Comparison of ENCODE assay signal across 12 mouse cellular contexts in the genomic region with DNA sequence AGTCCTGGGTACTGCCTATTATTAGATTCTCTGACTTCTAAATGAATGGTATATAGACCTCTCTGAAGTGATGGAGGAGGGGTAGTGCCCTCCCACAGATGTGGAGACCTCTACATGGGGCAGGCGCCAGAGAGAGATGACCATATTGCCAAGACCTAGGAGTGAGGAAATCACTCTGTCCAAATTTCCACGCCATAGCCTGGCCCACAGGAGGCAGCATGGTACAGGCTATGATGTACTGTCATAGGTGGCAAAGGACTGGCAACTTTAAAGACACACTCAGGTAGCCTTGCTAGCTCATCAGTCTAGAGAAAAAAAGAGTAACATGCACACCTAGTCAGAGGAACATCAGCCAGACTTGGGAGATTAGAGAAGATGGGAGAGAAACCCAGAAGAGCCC.
DNase-seq lines count a peak whose midpoint lies in the region; ATAC-seq and TF ChIP-seq lines count a peak whose summit lies in the region.
"Had no signal": no experiment of that assay in that cellular context is flagged by ENCODE, and none has a peak within 500 bp of the region (broad histone marks: within the 10 kb centered on the region; RNA-seq: fewer than 3 reads in every experiment).

No protein-coding gene starts in this region.

- in situ Hi-C loops in Patski (cut with MboI; ENCODE audit: low pct_unique_long_range_greater_than_20kb): no loop called here

- no peak for DNase-seq in heart, postnatal 0 days (ENCODE audit: low spot score)
- no peak for DNase-seq in heart, postnatal 10 days
- DNase-seq in lung, adult 2 months: no peak
- DNase-seq in lung, postnatal 14 days: no peak
- DNase-seq in Patski (ENCODE audit: low read depth, low spot score): no peak

- 47% methylated on average over 2 of the region's 2 CpGs for WGBS in heart, postnatal 0 days
- 70% methylated on average over 2 of the region's 2 CpGs for WGBS in lung, adult 2 months

- intact Hi-C loops in heart, postnatal 10 days (cut with DNase I): loop anchor here (10.0 kb wide), 1 partner anchor 256 kb away; no protein-coding TSS in a partner anchor

- H3K9me3 ChIP-seq in heart, postnatal 0 days (replicated peaks; ENCODE audit: control insufficient read depth, low read length): no peaks in the 10 kb centered on the region
- H3K9me3 ChIP-seq: heart, embryonic 12.5 days; lung, embryonic 15.5 days had no signal

- no peak for TF ChIP-seq EP300 in heart, postnatal 0 days (IDR thresholded peaks at IDR 0.05; ENCODE audit: low read depth)

- no peak overlapping the region for H3K4me3 ChIP-seq in heart, postnatal 0 days (ENCODE audit: low read depth, low read length)
- no peak overlapping the region for H3K4me3 ChIP-seq in lung, adult 2 months (replicated peaks; ENCODE audit: extremely low read depth, low read depth, low read length)
- no peak overlapping the region for H3K4me3 ChIP-seq in cortical plate, adult 2 months (ENCODE audit: insufficient read depth, low read length)
- H3K4me3 ChIP-seq: erythroblast, embryonic 14.5 days; heart, embryonic 12.5 days; lung, embryonic 15.5 days had no signal

- peak; percentile 34 for TF ChIP-seq CTCF in heart, postnatal 0 days (IDR thresholded peaks at IDR 0.05; ENCODE audit: low read depth)
- peak; percentile 58; the same call in 1 of the 2 replicates for TF ChIP-seq CTCF in lung, adult 2 months (IDR thresholded peaks at IDR 0.05; ENCODE audit: insufficient read depth, low read length)
- peak; percentile 56 for TF ChIP-seq CTCF in Patski (IDR thresholded peaks at IDR 0.05)
- peak; percentile 44 for TF ChIP-seq CTCF in cortical plate, adult 2 months (IDR thresholded peaks at IDR 0.05; ENCODE audit: extremely low read depth, insufficient read depth, low read length)

- no peaks in the 10 kb centered on the region for H3K27me3 ChIP-seq in heart, postnatal 0 days (ENCODE audit: control insufficient read depth, insufficient read depth, low read length)
- no peaks in the 10 kb centered on the region for H3K27me3 ChIP-seq in Patski
- H3K27me3 ChIP-seq: heart, embryonic 12.5 days; lung, embryonic 15.5 days had no signal

- TF ChIP-seq POLR2A in lung, adult 2 months (IDR thresholded peaks at IDR 0.05; ENCODE audit: borderline replicate concordance, extremely low read depth, low read depth, low read length): no peak
- no peak for TF ChIP-seq POLR2A in cortical plate, adult 2 months (IDR thresholded peaks at IDR 0.05; ENCODE audit: extremely low read depth, insufficient read depth, low read length)

- no peaks in the 10 kb centered on the region for H3K36me3 ChIP-seq in heart, postnatal 0 days (replicated peaks; ENCODE audit: control insufficient read depth, insufficient read depth, low read length)
- H3K36me3 ChIP-seq: heart, embryonic 12.5 days; lung, embryonic 15.5 days had no signal

- CTCF ChIA-PET in Patski (lab: Charles Lee): interaction anchor here (1.0 to 1.4 kb wide), 3 partner anchors 14 to 22 kb away, joined by 3 to 4 read pairs (median 3); no protein-coding TSS in a partner anchor

- no peak overlapping the region for H3K27ac ChIP-seq in heart, postnatal 0 days (ENCODE audit: low read depth)
- H3K27ac ChIP-seq in cortical plate, adult 2 months (ENCODE audit: insufficient read depth, low read length): no peak overlapping the region
- H3K27ac ChIP-seq: lung, embryonic 15.5 days had no signal

- POLR2A ChIA-PET in Patski (lab: Charles Lee): no interaction called here

- no peak overlapping the region for H3K9ac ChIP-seq in heart, postnatal 0 days (replicated peaks; ENCODE audit: low read depth, low read length)
- H3K9ac ChIP-seq: heart, embryonic 12.5 days; lung, embryonic 15.5 days had no signal

- H3K4me1 ChIP-seq in heart, postnatal 0 days (ENCODE audit: control insufficient read depth, insufficient read depth): peaks cover 45% of the 10 kb centered on the region
- no peaks in the 10 kb centered on the region for H3K4me1 ChIP-seq in lung, adult 2 months (ENCODE audit: control insufficient read depth, insufficient read depth, low read length)
- H3K4me1 ChIP-seq in cortical plate, adult 2 months (ENCODE audit: control insufficient read depth, insufficient read depth, low read length): peaks cover 8% of the 10 kb centered on the region

- peak; percentile 24 for ATAC-seq in heart, postnatal 0 days (ENCODE audit: insufficient read depth, low read depth)
- ATAC-seq in Patski: no peak
- ATAC-seq in megakaryocyte-erythroid progenitor cell, adult 5-6 weeks (replicated peaks; ENCODE audit: low FRiP score, low TSS enrichment, poor library complexity, severe bottlenecking): no peak
- ATAC-seq: inflammation-experienced regulatory T-cells, adult 6 months; midbrain, embryonic 16.5 days had no signal

- H3K4me2 ChIP-seq in heart, postnatal 0 days (ENCODE audit: low read depth, low read length): no peak overlapping the region
- H3K4me2 ChIP-seq: heart, embryonic 12.5 days; lung, embryonic 15.5 days had no signal
